Mouse (Mus musculus): Measurements from ENCODE around the gene Tprg.

DNA sequence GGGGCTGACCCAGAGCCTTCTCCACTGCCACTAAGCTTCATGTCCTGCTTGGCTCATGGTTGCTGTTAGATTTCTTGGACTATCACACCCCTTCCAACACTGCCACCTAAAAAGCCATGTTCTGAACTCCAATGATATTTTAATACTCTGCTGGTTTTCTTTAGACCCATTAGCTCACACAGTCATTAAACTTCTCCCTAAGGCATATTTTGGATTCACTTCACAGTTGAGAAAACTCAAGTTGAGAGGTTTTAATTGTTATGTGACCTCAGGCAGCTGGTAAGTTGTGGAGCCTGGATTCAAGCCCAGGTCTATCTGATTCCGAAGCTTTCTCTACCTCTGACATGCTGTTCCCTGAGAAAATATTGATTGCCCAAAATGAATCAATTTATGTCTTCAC is 11.6 kb downstream of the Tprg start:
- TF ChIP-seq TCF12 (IDR thresholded peaks at IDR 0.05; ENCODE audit: low read depth, low read length) (no peak), CTCF (conservative IDR thresholded peaks at IDR 0.05 in 1 of 2, IDR thresholded peaks at IDR 0.05 in 1 of 2; ENCODE audit: low read depth in 2 of 2, low read length in 2 of 2) (no peak), HCFC1 (IDR thresholded peaks at IDR 0.05; ENCODE audit: low read depth, low read length) (no peak), CHD1 (IDR thresholded peaks at IDR 0.05; ENCODE audit: low read depth, low read length) (no peak), MEF2A (IDR thresholded peaks at IDR 0.05; ENCODE audit: borderline replicate concordance, low read depth, low read length) (no peak)

Data from CH12.LX (cell line).